Mouse (Mus musculus) thymus, postnatal 14 days (tissue): Measurements from ENCODE around the gene Gnai3.

ENCODE experiments used
- DNase-seq: peaks from one replicate; pipeline ENCODE4 v3.0.0; 2021

The Gnai3 gene

GRCm38 (mm10) chr3:108102075-108102474 is 43.9 kb downstream of the Gnai3 start:
- no peak for DNase-seq

DNA sequence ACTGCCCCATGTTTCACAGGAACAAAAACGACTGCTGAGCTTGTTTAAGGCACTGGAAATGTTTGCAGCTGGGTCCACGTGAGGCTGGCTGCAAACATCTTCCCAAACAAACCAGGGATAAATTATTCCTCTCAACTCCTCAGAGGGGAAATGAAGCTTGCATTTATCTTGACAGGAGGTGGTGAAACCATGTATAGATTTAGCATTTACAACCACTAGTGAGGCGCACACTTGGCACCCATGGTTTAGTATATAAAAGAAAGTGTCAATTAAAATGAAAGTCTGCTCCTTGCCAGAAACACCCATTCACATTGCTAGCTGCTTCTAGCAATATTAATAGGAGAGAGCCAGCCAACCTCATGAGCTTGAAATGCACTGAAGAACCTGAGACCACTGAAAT is 44.4 kb downstream of the Gnai3 start:
- DNase-seq, result no peak

GRCm38 (mm10) chr3:108098316-108098715 is 47.6 kb downstream of the Gnai3 start:
- DNase-seq, result no peak

DNA sequence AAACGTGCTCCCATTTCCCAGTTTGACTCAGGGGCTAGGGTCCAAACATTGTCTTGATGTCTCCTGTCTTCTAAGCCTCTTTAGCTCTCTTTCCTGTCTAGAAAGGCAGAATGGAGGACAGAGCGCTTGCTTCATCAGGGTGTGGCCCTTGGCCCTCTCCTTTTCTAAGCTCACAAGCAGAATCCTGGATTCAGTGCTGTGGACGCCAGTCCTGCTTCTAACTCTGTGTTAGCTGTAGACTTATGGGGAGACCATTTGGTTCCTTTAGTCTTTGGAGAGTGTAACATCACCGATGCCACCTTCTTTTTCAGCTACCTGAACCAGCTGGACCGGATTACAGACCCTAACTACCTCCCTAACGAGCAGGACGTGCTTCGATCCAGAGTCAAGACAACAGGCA is 48.3 kb downstream of the Gnai3 start:
- DNase-seq, result no peak

GRCm38 (mm10) chr3:108096726-108097125 is 49.2 kb downstream of the Gnai3 start:
- DNase-seq, result no peak

DNA sequence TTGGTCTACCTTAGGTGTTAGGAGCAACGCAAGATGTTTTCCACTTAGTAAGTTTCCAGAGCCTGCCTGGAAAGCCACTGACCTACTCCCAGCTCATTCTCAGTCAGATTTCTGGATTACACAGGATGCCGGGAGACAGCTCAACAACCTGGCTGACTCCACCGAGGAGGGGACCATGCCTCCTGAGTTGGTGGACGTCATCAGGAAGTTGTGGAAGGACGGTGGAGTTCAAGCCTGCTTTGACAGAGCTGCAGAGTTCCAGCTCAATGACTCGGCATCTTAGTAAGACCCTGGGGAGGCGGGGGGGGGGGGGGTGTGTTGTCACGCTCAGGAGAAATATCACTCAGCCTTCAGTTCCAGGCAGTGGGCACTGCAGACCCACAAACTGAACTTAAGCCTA is 49.7 kb downstream of the Gnai3 start:
- DNase-seq, result no peak

GRCm38 (mm10) chr3:108094976-108095760 is 50.8 kb downstream of the Gnai3 start:
- DNase-seq, result no peak

GRCm38 (mm10) chr3:108094146-108094545 is 51.8 kb downstream of the Gnai3 start:
- DNase-seq, result no peak

GRCm38 (mm10) chr3:108093306-108093705 is 52.6 kb downstream of the Gnai3 start:
- DNase-seq, result no peak

DNA sequence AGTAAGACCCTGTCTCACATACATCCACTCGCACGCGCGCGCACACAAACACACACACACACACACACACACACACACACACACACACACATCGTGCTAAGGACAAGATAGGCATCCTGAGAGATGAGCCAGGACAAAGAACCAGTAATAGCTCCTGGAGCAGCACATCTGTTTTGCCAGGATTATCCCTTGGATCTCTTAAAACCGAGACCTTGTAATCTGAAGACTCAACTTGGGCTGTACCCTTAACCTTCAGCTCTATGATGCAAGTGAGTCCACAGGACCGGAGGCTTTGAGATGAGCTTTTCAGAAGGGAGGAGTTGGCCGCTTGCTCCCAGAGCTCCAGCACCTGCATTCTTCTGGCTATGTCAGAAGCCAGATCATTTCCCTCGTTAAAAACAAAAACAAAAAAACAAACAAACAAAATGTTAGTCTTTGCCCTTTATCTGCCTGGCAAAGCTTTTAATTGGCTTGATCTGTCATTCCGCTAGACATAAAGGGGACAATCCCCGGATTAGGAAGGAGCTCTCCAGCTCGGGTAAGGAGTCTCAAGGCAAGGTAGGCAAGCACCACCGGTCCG is 53.3 kb downstream of the Gnai3 start, which contains the start of gene Gnat2:
TSS of gene Gnat2 (plus strand) at position 254 of the 580 bp plus-strand sequence.
- DNase-seq, result no peak

DNA sequence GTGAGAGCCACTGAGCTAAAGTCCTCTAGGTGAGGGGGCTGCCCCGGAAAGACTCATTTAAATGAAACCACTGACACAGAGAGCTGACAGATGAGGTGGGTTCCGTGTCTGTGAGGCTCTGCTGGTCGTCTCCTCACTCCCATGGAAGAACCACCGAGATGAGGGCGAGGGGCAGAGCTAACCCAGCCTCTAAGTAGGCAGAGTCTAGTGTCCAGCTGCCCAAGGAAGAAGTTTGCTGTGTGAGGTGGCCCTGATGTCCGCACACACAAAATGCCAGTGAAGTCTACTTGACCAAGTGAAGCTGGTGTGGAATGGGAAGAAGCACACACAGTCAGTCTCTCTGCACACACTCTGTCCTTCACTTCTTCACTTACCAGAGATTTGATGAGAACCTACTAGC is 53.9 kb downstream of the Gnai3 start:
- no peak for DNase-seq

GRCm38 (mm10) chr3:108090561-108090960 is 55.4 kb downstream of the Gnai3 start:
- no peak for DNase-seq

- no peak for DNase-seq
These were observed 56.0 kb downstream of the Gnai3 start for GRCm38 (mm10) chr3:108089916-108090315.

DNA sequence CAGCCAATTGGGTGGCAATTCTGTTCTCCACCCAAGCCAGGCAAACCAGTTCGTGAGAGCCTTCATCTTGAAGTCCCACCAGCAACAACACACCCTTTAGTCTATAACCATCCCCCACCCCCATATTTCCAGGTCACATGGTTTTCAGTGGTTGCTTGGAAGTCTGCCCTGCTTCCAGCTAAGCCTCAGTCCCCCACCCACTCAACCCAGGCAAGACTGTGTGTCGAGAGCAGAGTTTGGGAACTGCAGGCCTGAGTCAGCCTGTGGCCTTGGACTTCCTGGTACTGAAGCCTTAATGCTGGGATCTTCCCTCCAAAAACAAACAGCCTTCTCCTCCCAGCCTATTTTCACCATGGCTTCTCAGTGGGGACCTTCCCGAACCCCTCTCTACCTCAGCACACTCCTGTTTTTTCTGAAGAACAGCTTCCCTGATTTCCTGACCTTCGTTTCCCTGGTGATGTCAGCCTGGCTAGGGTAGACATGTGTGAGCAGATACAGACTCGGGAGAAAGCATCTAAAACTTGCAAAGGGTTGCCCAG is 57.0 kb downstream of the Gnai3 start:
- no peak for DNase-seq

DNA sequence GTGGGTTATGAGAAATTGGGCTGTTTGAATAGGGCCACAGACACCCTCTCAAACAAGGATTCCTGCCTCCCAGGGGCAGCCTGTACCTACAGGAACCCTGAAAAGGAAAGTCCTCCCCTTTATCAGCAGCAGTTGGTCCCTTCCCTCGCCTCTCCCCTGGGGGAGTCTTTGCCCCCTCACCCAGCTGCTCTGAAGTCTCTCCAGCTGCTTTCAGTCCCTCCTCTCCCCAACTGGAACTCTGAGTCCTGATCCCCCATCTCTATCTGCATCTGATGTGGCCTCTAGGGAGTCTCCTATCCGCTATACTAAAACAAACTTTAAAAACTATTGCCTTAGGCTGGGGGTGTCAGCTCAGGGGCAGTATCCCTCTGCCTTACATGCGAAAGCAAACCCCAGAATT is 58.6 kb downstream of the Gnai3 start:
- no peak for DNase-seq

GRCm38 (mm10) chr3:108086470-108086979 is 59.4 kb downstream of the Gnai3 start, which contains the start of gene Ampd2:
TSS of gene Ampd2 (minus strand) at chr3:108086651.
- DNase-seq, result peak; percentile 79

- DNase-seq, result peak; percentile 42
These were observed 60.1 kb downstream of the Gnai3 start for GRCm38 (mm10) chr3:108085721-108086469.

DNA sequence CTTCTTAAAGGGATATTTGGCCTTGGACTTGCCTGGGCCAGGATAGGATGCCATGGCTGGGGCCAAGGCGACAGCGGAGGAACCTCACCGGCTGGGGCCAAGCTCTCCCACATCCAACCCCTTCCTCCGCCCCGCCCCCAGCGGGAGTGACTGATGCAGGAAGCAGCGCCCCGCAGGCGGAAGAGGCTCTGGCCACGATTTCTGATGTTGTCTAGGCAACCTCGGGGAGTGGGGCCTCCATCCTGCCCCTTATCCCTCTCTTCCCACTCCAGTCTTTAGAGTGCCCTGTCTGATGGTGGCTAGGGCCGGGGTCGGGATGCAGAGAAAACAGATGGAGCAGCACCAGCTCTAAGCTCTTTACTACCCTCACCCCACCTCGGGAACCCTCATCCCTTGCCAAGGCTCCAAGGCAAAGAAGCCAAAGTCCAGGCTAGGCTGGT is 60.6 kb downstream of the Gnai3 start:
- peak; percentile 93 for DNase-seq

DNA sequence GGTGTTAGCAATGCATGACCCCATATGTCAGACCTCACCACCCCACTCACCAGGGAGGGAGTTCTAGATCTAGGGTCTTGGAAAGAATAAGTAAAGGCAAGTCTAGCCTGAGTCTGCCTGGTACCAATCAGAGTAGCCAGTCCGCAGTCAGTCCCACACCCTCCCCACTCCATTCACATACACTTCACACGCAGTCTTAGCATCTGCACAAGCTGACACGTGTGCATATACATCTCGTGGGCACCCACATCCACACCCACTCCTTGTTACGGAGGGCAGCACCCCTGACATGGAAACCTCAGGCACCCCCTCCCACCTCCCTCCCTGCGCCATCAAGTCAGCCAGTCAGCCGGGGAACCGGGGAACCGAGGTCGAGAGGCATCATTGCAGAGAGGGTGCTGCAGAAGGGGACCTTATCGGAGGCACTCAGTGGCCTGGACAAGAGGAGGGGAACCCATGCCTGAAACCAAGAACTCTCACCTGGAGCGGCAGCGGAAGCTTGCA is 61.1 kb downstream of the Gnai3 start:
- DNase-seq, result no peak

GRCm38 (mm10) chr3:108083904-108084407 is 62.0 kb downstream of the Gnai3 start:
- no peak for DNase-seq

DNA sequence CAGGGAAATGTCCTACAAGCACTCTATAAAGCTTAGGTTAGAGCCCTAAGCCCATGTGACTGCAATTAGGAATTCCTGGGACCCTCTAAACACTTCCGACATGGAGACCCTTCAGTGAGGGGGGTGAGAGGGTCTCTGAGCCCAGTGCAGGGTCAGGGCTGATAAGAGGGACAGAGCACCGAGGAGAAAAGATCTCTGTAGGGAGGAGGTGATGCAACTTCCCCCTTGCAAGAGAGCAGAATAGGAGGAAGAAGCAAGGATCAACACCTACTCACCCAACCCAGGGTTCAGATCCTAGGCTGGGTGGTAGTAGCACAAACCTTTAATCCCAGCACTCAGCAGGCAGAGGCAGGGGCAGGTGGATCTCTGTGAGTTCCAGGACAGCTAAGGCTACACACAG is 62.8 kb downstream of the Gnai3 start:
- no peak for DNase-seq

- no peak for DNase-seq
These were observed 63.6 kb downstream of the Gnai3 start for GRCm38 (mm10) chr3:108082251-108082875.
